Mouse (Mus musculus): Measurements from ENCODE around the gene Gfi1b. TPM values are rescaled to one million over a fixed set of nuclear protein-coding genes. Genes with fewer than 3 reads are reported as not detected.

The Gfi1b gene
- polyA plus RNA-seq, 1 experiment: 0.76 TPM

- H3K9me3 ChIP-seq (replicated peaks; ENCODE audit: control insufficient read depth, insufficient read depth, low read length, poor library complexity, severe bottlenecking): no peaks in the 10 kb centered on the region
- TF ChIP-seq CTCF (IDR thresholded peaks at IDR 0.05; ENCODE audit: low read depth, low read length) (no peak), EP300 (IDR thresholded peaks at IDR 0.05; ENCODE audit: insufficient read depth, low read depth, low read length) (no peak), POLR2A (IDR thresholded peaks at IDR 0.05; ENCODE audit: insufficient read depth, low read length) (no peak)
- H3K27ac ChIP-seq (ENCODE audit: insufficient read depth, low read length): no peak overlapping the region
- no peaks in the 10 kb centered on the region for H3K27me3 ChIP-seq (ENCODE audit: control insufficient read depth, insufficient read depth, low read length, poor library complexity, severe bottlenecking)
- no peaks in the 10 kb centered on the region for H3K36me3 ChIP-seq (ENCODE audit: control insufficient read depth, insufficient read depth, low read length, poor library complexity, severe bottlenecking)
- H3K9ac ChIP-seq (ENCODE audit: low read depth, poor library complexity, severe bottlenecking): no peak overlapping the region
- no peak overlapping the region for H3K4me3 ChIP-seq (ENCODE audit: low read depth, low read length)
- no peaks in the 10 kb centered on the region for H3K4me1 ChIP-seq (ENCODE audit: control insufficient read depth, insufficient read depth, low read length)
Observed at GRCm38 (mm10) chr2:28563830-28564229, 58.0 kb downstream of the Gfi1b start.

- Histone ChIP-seq H3K27ac (ENCODE audit: insufficient read depth, low read length) (no peak within 1 kb of the TSS), H3K36me3 (ENCODE audit: control insufficient read depth, insufficient read depth, low read length, poor library complexity, severe bottlenecking) (no peaks in the 10 kb centered on the region), H3K4me3 (ENCODE audit: low read depth, low read length) (no peak within 1 kb of the TSS), H3K27me3 (ENCODE audit: control insufficient read depth, insufficient read depth, low read length, poor library complexity, severe bottlenecking) (no peaks in the 10 kb centered on the region), H3K4me1 (ENCODE audit: control insufficient read depth, insufficient read depth, low read length) (no peaks in the 10 kb centered on the region), H3K9ac (ENCODE audit: low read depth, poor library complexity, severe bottlenecking) (no peak within 1 kb of the TSS), H3K9me3 (replicated peaks; ENCODE audit: control insufficient read depth, insufficient read depth, low read length, poor library complexity, severe bottlenecking) (no peaks in the 10 kb centered on the region)
- no peak for TF ChIP-seq POLR2A (IDR thresholded peaks at IDR 0.05; ENCODE audit: insufficient read depth, low read length)
- TF ChIP-seq CTCF (IDR thresholded peaks at IDR 0.05; ENCODE audit: low read depth, low read length): no peak
- no peak for TF ChIP-seq EP300 (IDR thresholded peaks at IDR 0.05; ENCODE audit: insufficient read depth, low read depth, low read length)
Observed at GRCm38 (mm10) chr2:28563303-28563702, 58.5 kb downstream of the Gfi1b start, which contains the start of gene Cel. TSS of gene Cel (minus strand) at chr2:28563403.

Other genes starting within 250 kb of the Gfi1b start
- 4.0 and 4.1 TPM in 2 replicates for gene Ppp1r26, start 175.2 kb downstream of the Gfi1b start, polyA plus RNA-seq (2011; ENCODE audit: insufficient read depth, insufficient read length, low read depth, missing spikeins)
- gene 1700007K13Rik, start 155.7 kb downstream of the Gfi1b start, polyA plus RNA-seq (2011; ENCODE audit: insufficient read depth, insufficient read length, low read depth, missing spikeins): 34.9 and 41.9 TPM in 2 replicates
- 68.4 and 74.6 TPM in 2 replicates for gene Mrps2, start 153.9 kb downstream of the Gfi1b start, polyA plus RNA-seq (2011; ENCODE audit: insufficient read depth, insufficient read length, low read depth, missing spikeins)
- gene Gbgt1, start 125.1 kb downstream of the Gfi1b start, polyA plus RNA-seq (2011; ENCODE audit: insufficient read depth, insufficient read length, low read depth, missing spikeins): 2.1 and 2.8 TPM in 2 replicates
- 2.8 TPM in 1 of 2 replicates, not detected in the other for gene Gm10134, start 115.9 kb downstream of the Gfi1b start, polyA plus RNA-seq (2011; ENCODE audit: insufficient read depth, insufficient read length, low read depth, missing spikeins)
- 49.2 and 50.4 TPM in 2 replicates for gene Ralgds, start 108.9 kb downstream of the Gfi1b start, polyA plus RNA-seq (2011; ENCODE audit: insufficient read depth, insufficient read length, low read depth, missing spikeins)
- not detected in 2 replicates for gene Cel, start 58.6 kb downstream of the Gfi1b start, polyA plus RNA-seq (2011; ENCODE audit: insufficient read depth, insufficient read length, low read depth, missing spikeins)
- gene Gtf3c5, start 38.2 kb downstream of the Gfi1b start, polyA plus RNA-seq (2011; ENCODE audit: insufficient read depth, insufficient read length, low read depth, missing spikeins): 29.0 TPM in 2 replicates
- gene Tsc1, start 19.2 kb upstream of the Gfi1b start, polyA plus RNA-seq (2011; ENCODE audit: insufficient read depth, insufficient read length, low read depth, missing spikeins): 26.9 and 32.5 TPM in 2 replicates
- 1.1 TPM in 1 of 2 replicates, not detected in the other for gene Spaca9, start 77.7 kb upstream of the Gfi1b start, polyA plus RNA-seq (2011; ENCODE audit: insufficient read depth, insufficient read length, low read depth, missing spikeins)
- 1.9 and 3.3 TPM in 2 replicates for gene Ak8, start 78.2 kb upstream of the Gfi1b start, polyA plus RNA-seq (2011; ENCODE audit: insufficient read depth, insufficient read length, low read depth, missing spikeins)
- gene Gtf3c4, start 218.4 kb upstream of the Gfi1b start, polyA plus RNA-seq (2011; ENCODE audit: insufficient read depth, insufficient read length, low read depth, missing spikeins): 29.0 and 33.9 TPM in 2 replicates
- gene Ddx31, start 218.4 kb upstream of the Gfi1b start, polyA plus RNA-seq (2011; ENCODE audit: insufficient read depth, insufficient read length, low read depth, missing spikeins): 18.6 and 27.0 TPM in 2 replicates

Data from ES-Bruce4 (cell line).